Mouse (Mus musculus) lung, embryonic 16.5 days (tissue): ENCODE measurements around the gene Itih5. TPM values are rescaled to one million over a fixed set of nuclear protein-coding genes. Genes with fewer than 3 reads are reported as not detected.

Experiments used
- polyA plus RNA-seq: library from polyadenylated mRNA; unstranded; fragments of >200 nt; fragmentation: Nextera tagmentation; extraction: Ambion mirVana; gene quantifications from 2 replicates; pipeline ENCODE4 v1.2.1, GENCODE M21; 2015

Gene Itih5
- polyA plus RNA-seq, 1 experiment from 2014 or later, result 5.2 TPM

Other genes starting within 250 kb of the Itih5 start
- 11.7 and 13.3 TPM in 2 replicates for gene Taf3, start 105.0 kb upstream of the Itih5 start, polyA plus RNA-seq
- gene Atp5c1, start 73.1 kb upstream of the Itih5 start, polyA plus RNA-seq, result 530 and 541 TPM in 2 replicates
- gene Kin, start 73.0 kb upstream of the Itih5 start, polyA plus RNA-seq, result 26.7 and 28.7 TPM in 2 replicates
- gene Itih2, start 22.2 kb upstream of the Itih5 start, polyA plus RNA-seq, result 3.9 and 8.6 TPM in 2 replicates
- 1.3 and 2.0 TPM in 2 replicates for gene Sfmbt2, start 216.9 kb downstream of the Itih5 start, polyA plus RNA-seq